Mouse (Mus musculus): ENCODE results near the gene Fcgrt. TPM values are rescaled to one million over a fixed set of nuclear protein-coding genes. Genes with fewer than 3 reads are reported as not detected.

Fcgrt gene
- polyA plus RNA-seq, 1 experiment from 2014 or later, result 20.3 TPM

DNA sequence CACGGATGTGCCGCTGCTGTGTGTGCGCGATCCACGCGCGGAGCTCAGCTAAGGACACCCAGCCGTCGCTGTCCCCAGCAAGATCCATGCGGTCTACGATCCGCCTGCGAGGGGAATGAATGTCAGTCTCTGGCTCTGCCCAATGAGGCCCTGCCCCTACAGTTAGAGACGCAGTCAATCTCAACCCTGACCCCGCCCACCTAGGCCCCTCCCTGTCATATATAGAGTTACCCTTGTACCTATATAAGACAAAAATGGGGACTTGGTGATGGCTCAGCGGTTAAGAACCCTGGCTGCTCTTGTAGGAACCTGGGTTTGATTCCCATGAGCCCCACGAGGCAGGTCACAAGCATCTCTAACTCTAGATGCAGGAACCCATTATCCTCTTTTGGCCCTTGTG is 15.1 kb downstream of the Fcgrt start:
- Histone ChIP-seq H3K27me3 (replicated peaks; ENCODE audit: control insufficient read depth, insufficient read depth, low read length) (no peaks in the 10 kb centered on the region), H3K4me1 (ENCODE audit: control insufficient read depth, insufficient read depth, low read length) (peaks cover 8% of the 10 kb centered on the region; the same call in 1 of the 2 replicates), H3K4me2 (ENCODE audit: low read length) (no peak overlapping the region), H3K9me3 (replicated peaks; ENCODE audit: control insufficient read depth, low read length) (no peaks in the 10 kb centered on the region), H3K27ac (ENCODE audit: low read depth, low read length) (no peak overlapping the region), H3K36me3 (ENCODE audit: control insufficient read depth, insufficient read depth, low read length) (peaks cover 20% of the 10 kb centered on the region), H3K9ac (ENCODE audit: low read length) (no peak overlapping the region), H3K4me3 (ENCODE audit: low read depth, low read length) (no peak overlapping the region)
- ATAC-seq, result no peak
- no peak for DNase-seq (ENCODE audit: low spot score)
- 94% methylated on average over 17 of the region's 17 CpGs for WGBS

- peaks cover 27% of the 10 kb centered on the region for H3K36me3 ChIP-seq (ENCODE audit: control insufficient read depth, insufficient read depth, low read length)
- H3K4me2 ChIP-seq (ENCODE audit: low read length), result no peak overlapping the region
- no peak overlapping the region for H3K4me3 ChIP-seq (ENCODE audit: low read depth, low read length)
- ATAC-seq (no peak), DNase-seq (ENCODE audit: low spot score) (no peak)
- WGBS, result 79% methylated on average over 4 of the region's 4 CpGs
- no peak overlapping the region for H3K9ac ChIP-seq (ENCODE audit: low read length)
- no peaks in the 10 kb centered on the region for H3K9me3 ChIP-seq (replicated peaks; ENCODE audit: control insufficient read depth, low read length)
- H3K27me3 ChIP-seq (replicated peaks; ENCODE audit: control insufficient read depth, insufficient read depth, low read length), result no peaks in the 10 kb centered on the region
- no peak overlapping the region for H3K27ac ChIP-seq (ENCODE audit: low read depth, low read length)
- H3K4me1 ChIP-seq (ENCODE audit: control insufficient read depth, insufficient read depth, low read length), result peaks cover 2% of the 10 kb centered on the region; the same call in 1 of the 2 replicates
These were observed 17.6 kb downstream of the Fcgrt start for GRCm38 (mm10) chr7:45086084-45086483.

- H3K36me3 ChIP-seq (ENCODE audit: control insufficient read depth, insufficient read depth, low read length), result peaks cover 27% of the 10 kb centered on the region
- 90% methylated on average over 22 of the region's 22 CpGs for WGBS
- no peak overlapping the region for H3K4me2 ChIP-seq (ENCODE audit: low read length)
- DNase-seq (ENCODE audit: low spot score) (no peak), ATAC-seq (no peak)
- H3K4me3 ChIP-seq (ENCODE audit: low read depth, low read length), result no peak overlapping the region
- H3K9ac ChIP-seq (ENCODE audit: low read length), result no peak overlapping the region
- H3K9me3 ChIP-seq (replicated peaks; ENCODE audit: control insufficient read depth, low read length), result no peaks in the 10 kb centered on the region
- H3K4me1 ChIP-seq (ENCODE audit: control insufficient read depth, insufficient read depth, low read length), result no peaks in the 10 kb centered on the region
- no peaks in the 10 kb centered on the region for H3K27me3 ChIP-seq (replicated peaks; ENCODE audit: control insufficient read depth, insufficient read depth, low read length)
- H3K27ac ChIP-seq (ENCODE audit: low read depth, low read length), result no peak overlapping the region
These were observed 20.3 kb downstream of the Fcgrt start for GRCm38 (mm10) chr7:45083300-45083890.

DNA sequence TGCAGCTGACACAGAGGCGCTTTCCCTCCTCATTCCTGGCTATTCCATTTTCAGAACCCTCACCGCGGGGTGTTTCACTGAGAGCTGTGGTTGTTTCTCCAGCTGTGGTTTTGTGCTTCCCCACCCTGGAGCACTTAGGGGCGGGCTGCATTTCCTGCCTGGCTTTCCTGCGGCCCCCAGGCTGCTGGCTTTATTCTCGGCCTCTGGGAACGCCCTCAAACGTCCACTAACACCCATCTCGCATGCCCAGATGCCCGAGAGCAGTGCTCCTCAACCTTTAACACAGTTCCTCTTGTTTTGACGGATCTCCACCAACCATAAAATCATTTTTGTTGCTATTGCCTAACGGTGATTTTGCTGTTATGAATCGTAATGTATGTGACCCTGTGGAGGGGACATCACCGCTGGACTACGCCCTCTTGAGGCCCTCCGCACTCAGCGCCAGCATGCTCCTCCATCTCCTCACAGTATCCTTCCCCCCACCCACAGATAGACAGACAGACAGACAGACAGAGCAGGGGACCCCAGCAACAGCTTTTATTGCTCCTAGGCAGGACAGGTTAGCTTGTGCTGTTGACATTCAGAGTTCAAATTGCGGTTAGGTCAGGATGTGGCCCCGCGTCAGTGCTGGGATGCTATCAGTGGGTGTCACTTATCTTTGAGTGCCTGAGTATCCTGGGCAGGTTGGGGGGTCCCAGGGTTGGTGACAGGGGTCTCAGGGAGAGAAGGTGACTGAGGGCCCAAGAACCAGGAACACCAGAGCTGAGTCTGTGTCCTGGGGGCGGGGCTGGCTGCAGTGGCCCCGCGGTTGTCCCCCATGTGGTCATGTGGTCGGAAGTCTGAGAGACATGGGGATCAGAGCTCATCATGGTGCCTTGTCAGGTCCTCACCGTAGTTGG is 21.0 kb downstream of the Fcgrt start:
- Histone ChIP-seq H3K36me3 (ENCODE audit: control insufficient read depth, insufficient read depth, low read length) (peaks cover 27% of the 10 kb centered on the region), H3K4me3 (ENCODE audit: low read depth, low read length) (no peak overlapping the region), H3K27ac (ENCODE audit: low read depth, low read length) (no peak overlapping the region), H3K4me2 (ENCODE audit: low read length) (no peak overlapping the region), H3K9me3 (replicated peaks; ENCODE audit: control insufficient read depth, low read length) (no peaks in the 10 kb centered on the region), H3K27me3 (replicated peaks; ENCODE audit: control insufficient read depth, insufficient read depth, low read length) (no peaks in the 10 kb centered on the region), H3K9ac (ENCODE audit: low read length) (no peak overlapping the region), H3K4me1 (ENCODE audit: control insufficient read depth, insufficient read depth, low read length) (no peaks in the 10 kb centered on the region)
- 79% methylated on average over 25 of the region's 25 CpGs for WGBS
- peak; percentile 24 for DNase-seq (ENCODE audit: low spot score)
- no peak for ATAC-seq

- no peak for ATAC-seq
- Histone ChIP-seq H3K4me1 (ENCODE audit: control insufficient read depth, insufficient read depth, low read length) (no peaks in the 10 kb centered on the region), H3K4me2 (ENCODE audit: low read length) (no peak overlapping the region), H3K4me3 (ENCODE audit: low read depth, low read length) (no peak overlapping the region), H3K27me3 (replicated peaks; ENCODE audit: control insufficient read depth, insufficient read depth, low read length) (no peaks in the 10 kb centered on the region), H3K27ac (ENCODE audit: low read depth, low read length) (no peak overlapping the region), H3K9ac (ENCODE audit: low read length) (no peak overlapping the region), H3K9me3 (replicated peaks; ENCODE audit: control insufficient read depth, low read length) (no peaks in the 10 kb centered on the region), H3K36me3 (ENCODE audit: control insufficient read depth, insufficient read depth, low read length) (peaks cover 33% of the 10 kb centered on the region)
- 43% methylated on average over 5 of the region's 5 CpGs for WGBS
- DNase-seq (ENCODE audit: low spot score), result no peak
These were observed 22.6 kb downstream of the Fcgrt start for GRCm38 (mm10) chr7:45081016-45081415.

GRCm38 (mm10) chr7:45079856-45080255 is 23.8 kb downstream of the Fcgrt start:
- no peak overlapping the region for H3K4me3 ChIP-seq (ENCODE audit: low read depth, low read length)
- peak; percentile 73 for ATAC-seq
- no peaks in the 10 kb centered on the region for H3K9me3 ChIP-seq (replicated peaks; ENCODE audit: control insufficient read depth, low read length)
- DNase-seq (ENCODE audit: low spot score), result peak; percentile 92
- 2% methylated on average over 10 of the region's 10 CpGs for WGBS
- H3K27me3 ChIP-seq (replicated peaks; ENCODE audit: control insufficient read depth, insufficient read depth, low read length), result no peaks in the 10 kb centered on the region
- H3K27ac ChIP-seq (ENCODE audit: low read depth, low read length), result no peak overlapping the region
- no peak overlapping the region for H3K4me2 ChIP-seq (ENCODE audit: low read length)
- H3K4me1 ChIP-seq (ENCODE audit: control insufficient read depth, insufficient read depth, low read length), result no peaks in the 10 kb centered on the region
- H3K9ac ChIP-seq (ENCODE audit: low read length), result no peak overlapping the region
- H3K36me3 ChIP-seq (ENCODE audit: control insufficient read depth, insufficient read depth, low read length), result peaks cover 38% of the 10 kb centered on the region

DNA sequence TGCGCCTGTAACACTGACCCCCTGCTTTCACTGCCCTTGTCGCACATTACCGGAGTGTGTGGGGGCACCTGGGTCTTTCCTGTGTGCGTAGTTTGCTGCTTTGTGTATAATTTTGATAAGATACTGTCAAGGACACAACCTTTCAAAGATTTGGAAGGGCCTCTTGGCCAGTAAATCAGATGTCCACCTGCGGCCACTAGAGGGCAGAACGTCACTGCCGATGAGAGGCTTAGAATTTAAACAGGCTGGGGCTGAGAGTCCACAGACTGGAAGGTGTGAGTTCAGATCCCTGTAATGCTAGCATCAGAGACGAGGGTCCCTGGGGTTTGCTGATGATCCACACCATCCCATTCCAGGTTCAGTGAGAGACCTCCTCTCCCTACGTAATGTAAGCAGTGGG is 25.1 kb downstream of the Fcgrt start:
- WGBS, result 44% methylated on average over 9 of the region's 9 CpGs
- DNase-seq (ENCODE audit: low spot score), result peak; percentile 77
- no peaks in the 10 kb centered on the region for H3K27me3 ChIP-seq (replicated peaks; ENCODE audit: control insufficient read depth, insufficient read depth, low read length)
- H3K4me3 ChIP-seq (ENCODE audit: low read depth, low read length), result no peak overlapping the region
- no peaks in the 10 kb centered on the region for H3K4me1 ChIP-seq (ENCODE audit: control insufficient read depth, insufficient read depth, low read length)
- peaks cover 39% of the 10 kb centered on the region for H3K36me3 ChIP-seq (ENCODE audit: control insufficient read depth, insufficient read depth, low read length)
- H3K9me3 ChIP-seq (replicated peaks; ENCODE audit: control insufficient read depth, low read length), result no peaks in the 10 kb centered on the region
- ATAC-seq, result no peak
- no peak overlapping the region for H3K27ac ChIP-seq (ENCODE audit: low read depth, low read length)
- H3K9ac ChIP-seq (ENCODE audit: low read length), result no peak overlapping the region
- H3K4me2 ChIP-seq (ENCODE audit: low read length), result no peak overlapping the region

DNA sequence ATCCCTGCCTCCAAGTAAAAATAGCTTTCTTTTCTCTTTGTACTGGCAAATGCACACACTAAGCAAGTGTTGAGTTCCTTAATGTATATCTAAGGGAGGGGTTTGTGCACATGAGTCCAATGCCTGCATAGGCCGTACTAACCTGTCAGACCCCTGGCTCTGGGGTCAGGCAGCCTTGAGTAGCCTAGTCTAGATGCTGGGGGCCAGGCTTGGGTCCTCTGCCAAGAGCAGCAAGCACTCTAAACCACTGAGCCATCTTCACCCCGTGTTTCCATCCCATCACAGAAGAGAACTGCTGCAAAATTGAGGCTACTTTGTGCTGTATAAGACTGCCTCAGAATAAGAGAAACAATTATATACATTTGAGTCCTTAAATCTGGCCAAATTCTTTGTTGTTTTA is 25.8 kb downstream of the Fcgrt start:
- Histone ChIP-seq H3K9ac (ENCODE audit: low read length) (no peak overlapping the region), H3K36me3 (ENCODE audit: control insufficient read depth, insufficient read depth, low read length) (peaks cover 34% of the 10 kb centered on the region), H3K27me3 (replicated peaks; ENCODE audit: control insufficient read depth, insufficient read depth, low read length) (no peaks in the 10 kb centered on the region), H3K4me3 (ENCODE audit: low read depth, low read length) (no peak overlapping the region), H3K9me3 (replicated peaks; ENCODE audit: control insufficient read depth, low read length) (no peaks in the 10 kb centered on the region), H3K4me2 (ENCODE audit: low read length) (no peak overlapping the region), H3K4me1 (ENCODE audit: control insufficient read depth, insufficient read depth, low read length) (no peaks in the 10 kb centered on the region), H3K27ac (ENCODE audit: low read depth, low read length) (no peak overlapping the region)
- ATAC-seq, result no peak
- WGBS, result 90% methylated on average over 2 of the region's 2 CpGs
- no peak for DNase-seq (ENCODE audit: low spot score)

DNA sequence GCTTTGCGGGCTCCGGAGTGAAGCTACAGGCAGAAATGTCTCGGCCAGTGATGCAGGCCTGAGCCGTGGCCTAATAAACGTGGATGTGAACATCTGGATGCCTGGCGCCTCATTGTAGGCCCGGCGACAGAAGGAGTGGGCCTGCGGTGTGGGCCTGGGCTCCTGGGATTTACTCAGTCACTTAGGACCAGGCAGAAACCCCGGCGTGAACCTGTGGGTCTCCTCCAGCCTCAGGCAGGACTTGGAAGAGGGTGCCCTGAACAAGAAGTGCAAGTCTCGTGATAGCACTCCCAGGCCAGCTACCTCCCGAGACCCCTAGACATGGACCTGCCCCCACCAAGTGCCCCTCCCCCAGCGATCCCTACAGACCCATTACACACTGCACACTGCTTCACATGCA is 26.3 kb downstream of the Fcgrt start:
- H3K4me2 ChIP-seq (ENCODE audit: low read length), result no peak overlapping the region
- peaks cover 34% of the 10 kb centered on the region for H3K36me3 ChIP-seq (ENCODE audit: control insufficient read depth, insufficient read depth, low read length)
- H3K4me3 ChIP-seq (ENCODE audit: low read depth, low read length), result no peak overlapping the region
- 90% methylated on average over 14 of the region's 14 CpGs for WGBS
- no peaks in the 10 kb centered on the region for H3K4me1 ChIP-seq (ENCODE audit: control insufficient read depth, insufficient read depth, low read length)
- H3K9ac ChIP-seq (ENCODE audit: low read length), result no peak overlapping the region
- H3K9me3 ChIP-seq (replicated peaks; ENCODE audit: control insufficient read depth, low read length), result no peaks in the 10 kb centered on the region
- H3K27ac ChIP-seq (ENCODE audit: low read depth, low read length), result no peak overlapping the region
- ATAC-seq, result no peak
- no peak for DNase-seq (ENCODE audit: low spot score)
- no peaks in the 10 kb centered on the region for H3K27me3 ChIP-seq (replicated peaks; ENCODE audit: control insufficient read depth, insufficient read depth, low read length)
